Mouse (Mus musculus) erythroblast, embryonic 14.5 days (primary cell): ENCODE data around the gene Gm49673. TPM values are rescaled to one million over a fixed set of nuclear protein-coding genes. Genes with fewer than 3 reads are reported as not detected.
"Not testable (repeated sequence)": the region's sequence is repeated elsewhere in the genome, so short reads cannot be mapped to it uniquely, and the experiment has no call there.

ENCODE experiments used
- H3K27me3 ChIP-seq: 2 replicates; pipeline ENCODE4 v1.6.1; 2012; ENCODE audit warnings: inconsistent platforms; ENCODE audit not compliant: control insufficient read depth
- H3K36me3 ChIP-seq: 2 replicates; pipeline ENCODE4 v1.6.1; 2012; ENCODE audit warnings: mild to moderate bottlenecking, inconsistent platforms; ENCODE audit not compliant: control insufficient read depth
- H3K4me1 ChIP-seq: 2 replicates; pipeline ENCODE4 v1.6.1; 2012; ENCODE audit warnings: inconsistent platforms; ENCODE audit not compliant: control insufficient read depth
- H3K4me3 ChIP-seq: replicated peaks from 2 replicates; pipeline ENCODE3; 2012; ENCODE audit warnings: moderate library complexity, mild to moderate bottlenecking, inconsistent platforms
- H3K9me3 ChIP-seq: 2 replicates; pipeline ENCODE4 v1.6.1; 2012; ENCODE audit warnings: low read length, inconsistent platforms, mixed read lengths; ENCODE audit not compliant: control insufficient read depth
- polyA plus RNA-seq: library from polyadenylated mRNA; stranded (reverse); fragments of >175 nt; gene quantifications from 2 replicates; pipeline ENCODE4 v1.2.3, GENCODE M21; 2012

Gm49673 gene
- polyA plus RNA-seq, 1 experiment = not detected

DNA sequence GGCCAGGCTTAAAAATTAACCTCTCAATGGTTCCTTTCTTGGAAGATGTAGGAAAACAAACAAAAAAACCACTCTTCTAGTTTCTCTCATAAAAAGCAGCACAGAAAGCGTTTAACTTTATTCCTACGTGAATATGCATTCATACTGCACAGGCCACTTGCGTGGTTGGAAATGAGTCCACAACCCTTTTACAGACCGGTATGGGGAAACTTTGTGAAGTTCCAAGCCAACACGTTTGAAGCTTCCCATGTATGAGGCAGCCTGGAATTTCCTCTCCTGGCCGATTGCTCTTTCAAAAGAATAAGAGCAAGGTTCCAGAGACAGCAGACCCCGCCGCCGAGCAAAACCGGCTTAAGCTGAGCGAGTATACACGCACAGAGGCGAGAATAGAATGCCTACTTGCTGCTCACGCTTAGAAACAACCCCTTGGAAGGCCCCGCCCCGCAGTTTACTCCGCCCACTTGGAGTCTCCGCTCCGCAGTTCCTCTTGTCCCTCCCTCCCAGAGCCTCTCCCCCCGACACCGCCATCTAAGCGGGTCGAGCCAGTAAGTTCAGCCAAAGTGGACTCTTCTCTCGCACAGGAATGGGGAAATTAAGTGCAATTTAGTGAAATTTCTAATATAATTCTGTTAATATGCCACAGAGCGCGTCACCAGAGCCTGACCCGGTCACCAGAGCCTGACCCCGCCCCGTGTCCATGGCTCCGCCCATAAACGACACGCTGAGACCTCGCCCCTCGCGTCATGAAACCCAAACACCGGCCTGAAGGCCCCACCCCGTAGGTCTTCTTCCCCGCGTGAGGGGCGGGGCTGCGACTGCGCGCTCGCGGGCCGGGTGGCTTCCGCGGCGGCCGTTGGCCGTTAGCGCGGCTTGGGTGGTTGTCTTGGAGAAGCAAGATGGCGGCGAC lies 17.4 kb upstream of the Gm49673 start, which contains the start of gene Fgfr1op:
Gene Fgfr1op, plus strand, starts transcription at position 801 of the 907 bp plus-strand sequence.
- Histone ChIP-seq H3K36me3 (peaks cover 18% of the 10 kb centered on the region), H3K4me3 (peak within 1 kb of the TSS; percentile 64)
- H3K4me1 ChIP-seq, H3K27me3 ChIP-seq, H3K9me3 ChIP-seq: not testable (repeated sequence)

DNA sequence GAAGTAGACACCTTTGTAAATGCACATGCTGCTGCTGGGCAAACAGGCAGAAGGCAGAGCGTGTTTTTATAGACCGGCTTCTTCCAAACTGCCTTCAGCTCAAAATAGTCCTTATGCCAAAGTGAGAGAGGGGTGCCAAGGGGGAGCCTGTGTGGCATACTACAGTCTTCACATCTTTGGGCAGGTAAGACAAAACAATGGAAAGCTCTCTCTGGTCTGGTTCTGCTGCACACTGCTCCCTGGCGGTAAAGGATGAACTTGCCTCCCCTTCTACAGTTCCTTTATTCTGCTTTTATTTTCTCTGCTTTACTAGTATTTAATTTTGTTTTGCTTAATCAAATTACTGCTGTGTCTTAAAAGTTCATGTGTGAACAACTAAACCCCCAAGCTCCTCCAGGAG lies 13.4 kb upstream of the Gm49673 start:
- not testable (repeated sequence) for H3K36me3 ChIP-seq, H3K4me3 ChIP-seq, H3K9me3 ChIP-seq, H3K4me1 ChIP-seq, H3K27me3 ChIP-seq

DNA sequence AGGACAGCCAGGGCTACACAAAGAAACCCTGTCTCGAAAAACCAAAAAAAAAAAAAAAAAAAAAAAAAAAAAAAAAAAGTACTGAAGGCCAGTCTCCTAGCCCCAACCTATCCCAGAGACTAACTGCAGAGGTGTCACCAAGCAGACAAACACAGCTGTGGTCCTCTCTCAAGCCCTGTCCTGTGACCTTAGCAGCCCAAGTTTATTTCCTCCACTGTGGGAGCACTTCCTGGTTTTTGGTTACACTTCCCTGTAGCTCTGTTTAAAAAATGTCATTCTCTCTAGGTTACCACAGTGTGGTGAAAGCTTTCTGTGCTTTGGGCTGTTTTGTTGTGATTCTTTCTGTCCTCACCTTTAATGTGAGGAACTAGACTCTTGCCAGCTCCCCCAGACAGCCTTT lies 11.0 kb upstream of the Gm49673 start:
- not testable (repeated sequence) for H3K27me3 ChIP-seq, H3K36me3 ChIP-seq

DNA sequence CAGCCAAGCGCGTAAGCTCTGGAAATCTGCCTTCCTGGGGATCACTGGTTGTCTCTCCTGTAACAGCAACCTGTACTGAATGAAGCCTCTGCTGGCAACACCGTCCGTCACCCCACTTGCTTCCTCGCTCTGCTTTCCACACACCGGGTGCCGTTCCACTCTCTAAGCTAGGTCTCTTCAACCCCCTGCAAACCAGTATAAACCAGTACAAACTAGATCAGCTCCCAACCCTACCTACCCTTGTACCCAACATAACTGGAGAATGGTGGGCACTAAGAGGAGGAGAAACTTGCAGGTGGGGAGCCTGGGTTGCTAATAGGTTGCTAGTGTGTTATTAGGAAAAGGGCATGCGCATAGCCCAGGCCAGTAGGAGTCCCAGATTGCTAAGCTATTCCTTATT lies 8.4 kb upstream of the Gm49673 start:
- not testable (repeated sequence) for H3K4me1 ChIP-seq, H3K9me3 ChIP-seq

More for the DNA sequence above, 11.0 kb upstream of the Gm49673 start:
- not testable (repeated sequence) for H3K4me1 ChIP-seq, H3K4me3 ChIP-seq, H3K9me3 ChIP-seq

DNA sequence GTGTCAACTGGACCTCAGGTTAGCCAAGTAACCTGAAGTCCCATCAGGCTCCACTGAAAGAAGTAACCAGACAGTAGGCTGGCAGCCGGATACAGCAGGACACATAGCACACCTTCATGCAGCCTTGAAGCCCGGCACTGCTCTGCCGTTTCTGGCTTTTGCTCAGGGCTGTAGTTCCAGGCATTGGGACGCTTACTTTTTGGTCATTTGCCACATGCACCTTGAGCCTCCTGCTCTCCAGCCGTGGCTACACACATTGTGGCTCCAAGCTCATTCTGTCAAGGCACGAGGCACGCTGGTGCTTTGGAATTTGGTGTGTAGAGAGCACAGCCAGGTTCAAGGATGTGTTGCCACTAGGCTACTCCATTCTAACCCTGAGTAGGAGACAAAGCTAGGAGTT lies 7.4 kb upstream of the Gm49673 start:
- not testable (repeated sequence) for H3K27me3 ChIP-seq, H3K4me3 ChIP-seq, H3K9me3 ChIP-seq, H3K36me3 ChIP-seq, H3K4me1 ChIP-seq

More for the DNA sequence above, 8.4 kb upstream of the Gm49673 start:
- H3K36me3 ChIP-seq, H3K27me3 ChIP-seq, H3K4me3 ChIP-seq: not testable (repeated sequence)

DNA sequence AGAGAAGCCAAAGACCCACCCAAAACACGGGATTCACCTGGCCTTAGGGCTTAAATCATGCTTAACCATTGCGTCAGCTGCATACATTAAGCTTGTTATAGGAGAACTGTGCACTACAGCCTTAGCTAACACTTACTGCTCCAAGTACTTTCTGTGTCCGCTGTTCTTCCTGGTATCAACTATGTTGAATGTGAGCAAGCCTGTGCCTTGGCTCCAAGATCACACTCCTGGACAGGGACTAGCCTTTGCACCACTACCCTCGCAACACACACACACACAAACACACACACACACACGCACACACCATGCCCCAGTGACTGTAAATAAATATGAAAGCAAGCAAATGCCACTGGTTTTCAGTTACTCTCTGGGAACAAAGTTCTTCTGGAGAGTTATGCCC lies 657 bp downstream of the Gm49673 start:
- H3K4me1 ChIP-seq, H3K36me3 ChIP-seq, H3K9me3 ChIP-seq, H3K27me3 ChIP-seq: not testable (repeated sequence)
- H3K4me3 ChIP-seq = peak overlapping the region; percentile 54

DNA sequence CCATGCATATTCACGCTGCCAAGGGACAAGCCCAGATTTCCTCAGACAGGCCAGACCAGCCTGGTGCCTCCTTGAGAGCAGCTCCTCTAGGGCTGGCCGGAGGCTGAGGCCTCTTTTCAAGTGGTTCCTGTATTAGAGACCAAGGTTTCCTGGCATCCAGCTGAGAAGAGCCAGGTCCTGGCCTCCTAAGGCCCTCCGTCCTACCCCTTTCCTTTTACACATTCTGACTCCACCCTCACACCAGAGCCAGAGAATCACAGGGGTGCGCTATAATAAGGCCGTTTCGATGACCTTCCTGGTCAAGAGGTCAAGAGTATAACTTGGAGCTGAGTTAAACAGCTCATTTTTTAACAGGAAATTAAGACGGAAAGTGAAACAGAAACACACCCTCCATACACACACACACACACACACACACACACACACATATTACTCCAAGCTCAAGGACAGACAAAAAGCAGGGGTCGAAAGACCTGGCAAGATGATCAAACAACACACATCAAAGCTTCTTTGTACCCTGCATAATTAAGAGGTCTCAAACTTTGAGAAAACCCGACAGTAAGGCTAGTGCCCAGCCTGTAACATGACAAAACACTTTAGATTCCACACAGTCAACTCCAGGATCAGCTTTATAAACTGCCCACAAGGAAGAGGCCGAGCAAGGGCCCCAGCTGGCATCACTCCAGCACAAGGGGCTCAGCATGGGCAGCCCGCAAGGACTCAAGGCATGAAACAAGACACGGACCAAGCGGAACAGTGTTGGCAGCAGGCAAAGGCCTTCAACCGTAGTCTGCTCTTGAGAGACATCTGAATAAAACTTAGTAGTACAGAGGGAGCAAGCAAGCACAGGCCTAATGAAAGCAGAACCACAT lies 3.5 kb downstream of the Gm49673 start:
- not testable (repeated sequence) for H3K36me3 ChIP-seq, H3K9me3 ChIP-seq, H3K27me3 ChIP-seq, H3K4me3 ChIP-seq, H3K4me1 ChIP-seq

DNA sequence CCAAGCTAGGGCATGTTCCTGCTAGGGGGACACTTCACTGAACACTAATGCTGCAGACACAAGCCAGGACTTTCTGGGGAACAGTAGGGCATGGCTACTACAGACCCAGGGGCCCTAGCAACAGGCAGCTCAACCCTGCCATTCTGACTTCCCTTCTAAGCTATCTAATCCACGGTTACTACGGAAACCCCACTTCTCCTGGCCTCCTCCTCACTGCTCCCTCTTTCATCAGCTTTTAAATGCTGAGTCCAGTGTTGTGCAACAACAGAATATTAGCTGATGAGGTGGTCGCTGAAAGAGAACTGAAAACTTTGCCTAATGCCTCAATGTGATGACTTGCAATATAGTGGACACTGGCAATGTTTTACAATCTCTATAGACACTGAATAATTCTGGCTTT lies 7.4 kb downstream of the Gm49673 start:
- not testable (repeated sequence) for H3K4me1 ChIP-seq, H3K27me3 ChIP-seq, H3K9me3 ChIP-seq, H3K36me3 ChIP-seq, H3K4me3 ChIP-seq

DNA sequence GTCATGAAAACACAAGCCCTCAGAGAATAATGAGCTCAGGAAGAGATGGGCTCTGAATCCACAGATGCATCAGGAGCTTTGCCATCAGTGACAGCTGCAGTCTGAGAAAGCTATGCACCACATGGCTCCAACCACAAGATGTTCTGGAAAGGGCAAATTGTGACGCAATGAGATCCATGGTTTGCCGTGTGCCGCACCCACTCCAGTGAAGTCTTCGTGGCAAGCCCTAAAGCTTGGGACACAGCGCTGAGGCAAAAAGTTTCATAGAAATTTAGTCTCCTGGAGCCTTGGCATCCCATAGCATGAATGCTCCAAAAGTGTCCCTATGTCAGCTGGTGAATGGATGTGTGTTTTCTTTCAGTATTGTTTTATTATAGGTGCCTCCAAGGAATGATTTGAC lies 9.5 kb downstream of the Gm49673 start:
- not testable (repeated sequence) for H3K36me3 ChIP-seq, H3K27me3 ChIP-seq, H3K9me3 ChIP-seq, H3K4me1 ChIP-seq, H3K4me3 ChIP-seq

DNA sequence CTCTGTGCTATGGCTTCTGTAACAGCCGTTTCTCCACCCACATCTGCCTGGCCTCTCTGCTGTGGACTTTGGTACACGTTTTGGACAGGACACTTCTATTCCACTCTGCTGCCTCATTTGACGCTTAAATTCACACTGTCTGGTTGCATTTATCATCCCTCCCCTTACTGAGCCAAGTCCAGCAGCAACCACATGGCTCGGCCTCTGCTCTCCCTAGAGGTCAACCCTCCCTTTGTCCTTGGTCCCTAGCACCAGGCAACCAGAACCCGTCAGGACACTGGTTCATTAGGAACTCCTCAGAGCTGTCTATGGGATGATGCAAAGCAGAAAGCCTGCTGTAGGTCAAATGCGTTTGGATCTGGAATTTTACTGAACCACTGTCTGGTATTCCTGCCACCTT lies 16.7 kb downstream of the Gm49673 start:
- not testable (repeated sequence) for H3K9me3 ChIP-seq, H3K4me1 ChIP-seq, H3K4me3 ChIP-seq, H3K36me3 ChIP-seq, H3K27me3 ChIP-seq

DNA sequence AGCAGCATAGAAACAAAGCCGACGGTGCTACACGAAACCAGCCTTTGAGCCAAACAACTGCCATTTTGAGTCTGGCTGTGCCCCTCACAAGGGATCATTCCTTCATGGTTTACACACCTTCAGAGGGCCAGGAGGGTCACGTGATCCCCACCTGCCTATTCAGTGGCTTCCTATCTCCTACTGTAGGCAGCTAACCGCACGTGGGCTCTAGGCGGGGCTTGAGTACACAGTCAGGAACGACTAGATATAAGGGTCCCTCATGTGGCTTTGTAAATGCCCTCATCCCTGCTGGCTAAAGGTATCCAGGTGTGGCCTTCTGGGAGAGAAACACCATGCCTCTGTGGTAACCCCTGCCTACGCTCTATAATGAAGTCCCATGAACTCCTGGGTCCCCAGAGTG lies 18.0 kb downstream of the Gm49673 start:
- H3K4me1 ChIP-seq, H3K9me3 ChIP-seq, H3K4me3 ChIP-seq, H3K27me3 ChIP-seq, H3K36me3 ChIP-seq: not testable (repeated sequence)

DNA sequence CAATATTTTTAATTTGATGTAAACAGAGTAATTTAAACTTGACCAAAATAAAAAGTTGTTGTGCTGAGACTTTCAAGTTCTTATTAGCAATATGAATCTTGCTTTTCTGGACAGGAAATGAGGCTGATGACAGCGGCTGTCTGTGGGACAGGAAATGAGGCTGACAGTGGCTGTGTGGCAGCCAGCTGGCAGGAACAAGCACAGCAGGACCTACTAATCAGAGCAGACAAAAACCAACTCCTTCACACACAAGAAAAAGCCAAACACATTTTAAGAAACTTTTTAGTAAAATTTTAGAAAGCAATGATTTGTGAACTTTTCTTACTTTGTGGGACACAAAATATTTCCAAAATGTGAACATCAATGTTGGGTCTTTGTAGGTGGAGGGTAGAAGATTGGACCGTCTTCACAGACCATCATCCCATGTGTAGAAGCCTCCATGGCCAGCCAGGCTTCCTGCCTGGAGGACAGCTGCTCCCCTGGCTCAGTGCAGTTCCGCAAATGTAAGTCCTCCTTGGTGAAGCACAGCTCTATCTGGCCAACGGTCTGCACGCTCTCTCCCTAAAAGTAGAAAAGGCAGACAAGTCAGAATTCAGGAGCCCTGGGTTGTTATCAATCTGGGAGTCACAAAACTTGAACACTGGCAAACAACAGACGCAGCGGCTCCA lies 19.1 kb downstream of the Gm49673 start:
- not testable (repeated sequence) for H3K4me1 ChIP-seq, H3K36me3 ChIP-seq, H3K9me3 ChIP-seq, H3K27me3 ChIP-seq, H3K4me3 ChIP-seq

DNA sequence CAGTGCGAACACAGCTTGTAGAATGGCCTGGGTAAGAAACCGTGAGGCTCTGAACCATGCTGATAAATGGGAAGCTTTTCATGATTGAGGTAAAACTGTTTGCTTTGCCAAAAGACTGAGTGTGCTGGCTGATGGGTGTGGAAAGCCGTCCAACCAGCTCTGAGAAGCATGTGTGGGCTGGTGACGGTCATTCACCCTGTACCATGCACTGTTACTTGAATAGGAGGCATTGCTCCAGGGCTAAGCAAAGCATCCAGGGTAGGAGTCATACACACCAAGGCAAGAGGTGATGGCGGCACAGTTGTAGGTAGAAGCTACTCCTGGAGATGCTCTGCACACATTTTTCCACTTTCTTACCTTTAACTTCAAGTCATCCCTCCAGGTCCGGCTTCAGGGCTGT lies 23.0 kb downstream of the Gm49673 start:
- H3K4me1 ChIP-seq, H3K4me3 ChIP-seq, H3K9me3 ChIP-seq, H3K36me3 ChIP-seq, H3K27me3 ChIP-seq: not testable (repeated sequence)

DNA sequence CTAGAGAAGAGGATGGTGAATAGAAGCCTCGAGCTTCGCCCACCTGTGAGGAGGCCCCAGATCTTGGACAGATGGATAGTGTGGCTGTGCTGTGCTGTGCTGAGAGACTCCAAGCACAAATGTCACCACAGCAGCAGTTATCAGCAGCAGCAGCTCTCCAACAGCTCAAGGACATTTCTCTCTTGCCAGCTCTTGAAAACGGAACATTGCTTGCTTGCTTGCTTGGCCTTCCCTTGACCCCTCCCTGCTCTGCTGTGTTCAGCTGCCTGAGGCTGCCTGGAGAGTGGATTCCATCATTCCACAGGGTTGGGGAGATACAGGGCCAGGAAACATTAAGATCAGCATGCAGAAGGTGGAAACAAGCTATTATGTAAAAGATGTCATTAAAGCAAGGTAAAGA lies 24.6 kb downstream of the Gm49673 start:
- H3K27me3 ChIP-seq, H3K36me3 ChIP-seq, H3K4me1 ChIP-seq, H3K4me3 ChIP-seq, H3K9me3 ChIP-seq: not testable (repeated sequence)
